Comparison of ENCODE assay signal across 12 mouse cellular contexts in genomic region chr13:99358921-99359320, GRCm38 (mm10). TPM values are rescaled to one million over a fixed set of nuclear protein-coding genes. Genes with fewer than 3 reads are reported as not detected.
DNase-seq lines count a peak whose midpoint lies in the region; ATAC-seq and TF ChIP-seq lines count a peak whose summit lies in the region.
"Had no signal": no experiment of that assay in that cellular context is flagged by ENCODE, and none has a peak within 500 bp of the region (broad histone marks: within the 10 kb centered on the region; RNA-seq: fewer than 3 reads in every experiment).

No protein-coding gene starts in this region.

- H3K4me2 ChIP-seq in stomach, embryonic 15.5 days, result no peak overlapping the region
- H3K4me2 ChIP-seq in stomach, postnatal 0 days (replicated peaks; ENCODE audit: low read depth), result no peak overlapping the region
- no peak overlapping the region for H3K4me2 ChIP-seq in hindbrain, embryonic 15.5 days
- H3K4me2 ChIP-seq: liver, embryonic 11.5 days had no signal

- H3K4me3 ChIP-seq in heart, embryonic 10.5 days, result no peak overlapping the region
- no peak overlapping the region for H3K4me3 ChIP-seq in stomach, embryonic 15.5 days (replicated peaks)
- no peak overlapping the region for H3K4me3 ChIP-seq in stomach, postnatal 0 days (ENCODE audit: low read depth, low read length)
- H3K4me3 ChIP-seq in hindbrain, embryonic 15.5 days, result no peak overlapping the region
- H3K4me3 ChIP-seq: left cerebral cortex, adult 2 months had no signal

- H3K27ac ChIP-seq in heart, embryonic 10.5 days, result no peak overlapping the region
- no peak overlapping the region for H3K27ac ChIP-seq in stomach, embryonic 15.5 days
- H3K27ac ChIP-seq in stomach, postnatal 0 days (replicated peaks), result no peak overlapping the region
- H3K27ac ChIP-seq in hindbrain, embryonic 15.5 days (replicated peaks), result peak overlapping the region; percentile 31; the same call in 1 of the 2 replicates
- H3K27ac ChIP-seq: left cerebral cortex, adult 2 months had no signal

- no peak for TF ChIP-seq EP300 in stomach, postnatal 0 days (optimal IDR thresholded peaks at IDR 0.05)

- peak; percentile 40; the same call in 1 of the 2 replicates for ATAC-seq in stomach, embryonic 15.5 days (ENCODE audit: insufficient read depth, low FRiP score, low read depth)
- no peak for ATAC-seq in stomach, postnatal 0 days (ENCODE audit: low FRiP score, low TSS enrichment)
- ATAC-seq in hindbrain, embryonic 15.5 days (ENCODE audit: low FRiP score, low read depth), result peak; percentile 88
- ATAC-seq in monocyte, adult 5-6 weeks (replicated peaks; ENCODE audit: insufficient number of reproducible peaks, low FRiP score, low TSS enrichment, poor library complexity, severe bottlenecking), result no peak

- peaks cover 19% of the 10 kb centered on the region for H3K4me1 ChIP-seq in heart, embryonic 10.5 days
- H3K4me1 ChIP-seq in stomach, embryonic 15.5 days, result peaks cover 4% of the 10 kb centered on the region; the same call in 1 of the 2 replicates
- H3K4me1 ChIP-seq in stomach, postnatal 0 days (replicated peaks; ENCODE audit: control insufficient read depth, insufficient read depth), result no peaks in the 10 kb centered on the region
- H3K4me1 ChIP-seq in hindbrain, embryonic 15.5 days (replicated peaks), result peaks cover 3% of the 10 kb centered on the region; the same call in 1 of the 2 replicates

- H3K36me3 ChIP-seq in heart, embryonic 10.5 days, result peaks cover 41% of the 10 kb centered on the region
- 0 out of 2 replicates have a peak, but pooled peaks cover 10% of the 10 kb centered on the region for H3K36me3 ChIP-seq in stomach, embryonic 15.5 days
- peaks cover 6% of the 10 kb centered on the region; the same call in 1 of the 2 replicates for H3K36me3 ChIP-seq in stomach, postnatal 0 days (ENCODE audit: control insufficient read depth, insufficient read depth, low read length)
- H3K36me3 ChIP-seq in hindbrain, embryonic 15.5 days, result no peaks in the 10 kb centered on the region

- H3K9ac ChIP-seq in stomach, embryonic 15.5 days, result no peak overlapping the region
- no peak overlapping the region for H3K9ac ChIP-seq in stomach, postnatal 0 days (ENCODE audit: low read length)
- no peak overlapping the region for H3K9ac ChIP-seq in hindbrain, embryonic 15.5 days

- peak; percentile 62 for DNase-seq in heart, embryonic 10.5 days (ENCODE audit: low spot score)
- no peak for DNase-seq in heart, postnatal 10 days
- no peak for DNase-seq in stomach, postnatal 0 days (ENCODE audit: low spot score)
- DNase-seq in layer of hippocampus, postnatal 25 days (ENCODE audit: extremely low spot score in 1 of 2, low spot score in 1 of 2), result no peak
- no peak for DNase-seq in gastrocnemius, adult 18-20 months (ENCODE audit: low spot score)
- DNase-seq: lung, postnatal 10 days; right cerebral cortex, adult 18-20 months had no signal

- H3K27me3 ChIP-seq in heart, embryonic 10.5 days (ENCODE audit: insufficient read depth, poor library complexity, severe bottlenecking), result no peaks in the 10 kb centered on the region
- H3K27me3 ChIP-seq in stomach, embryonic 15.5 days (replicated peaks), result no peaks in the 10 kb centered on the region
- H3K27me3 ChIP-seq in stomach, postnatal 0 days (ENCODE audit: control insufficient read depth, insufficient read depth, low read length), result no peaks in the 10 kb centered on the region
- no peaks in the 10 kb centered on the region for H3K27me3 ChIP-seq in hindbrain, embryonic 15.5 days

- no peaks in the 10 kb centered on the region for H3K9me3 ChIP-seq in heart, embryonic 10.5 days
- no peaks in the 10 kb centered on the region for H3K9me3 ChIP-seq in stomach, embryonic 15.5 days
- no peaks in the 10 kb centered on the region for H3K9me3 ChIP-seq in stomach, postnatal 0 days (ENCODE audit: control insufficient read depth, low read length)
- H3K9me3 ChIP-seq in hindbrain, embryonic 15.5 days, result no peaks in the 10 kb centered on the region

- TF ChIP-seq CTCF in stomach, postnatal 0 days (IDR thresholded peaks at IDR 0.05; ENCODE audit: low read depth), result no peak

- 90% methylated on average over 14 of the region's 14 CpGs for WGBS in heart, embryonic 10.5 days
- 68% methylated on average over 14 of the region's 14 CpGs for WGBS in stomach, embryonic 15.5 days
- WGBS in stomach, postnatal 0 days, result 69% methylated on average over 14 of the region's 14 CpGs
- WGBS in hindbrain, embryonic 15.5 days, result 59% methylated on average over 14 of the region's 14 CpGs

- intact Hi-C loops in heart, postnatal 10 days (cut with DNase I), result loop anchor here (10.0 kb wide), 1 partner anchor 746 kb away; the partner anchor contains the start of genes Bdp1 and Serf1

RNA-seq across cellular contexts. Expression of gene Mrps27, which starts 14.3 kb away (rescaled TPM):
- polyA plus RNA-seq in heart, embryonic 10.5 days (2016; fragmentation: Nextera tagmentation; extraction: Ambion mirVana), result 93.6 and 96.0 TPM in 2 replicates
- 10 to 100 TPM; 43.8 to 47.1 TPM for total RNA-seq in heart, postnatal 10 days (2021)
- 56.7 and 63.2 TPM in 2 replicates for polyA plus RNA-seq in stomach, embryonic 15.5 days (2015; fragmentation: Nextera tagmentation; extraction: Ambion mirVana)
- polyA plus RNA-seq in stomach, postnatal 0 days (2015; fragmentation: Nextera tagmentation; extraction: Ambion mirVana), result 29.9 and 30.8 TPM in 2 replicates
- polyA plus RNA-seq in hindbrain, embryonic 15.5 days (2015; fragmentation: Nextera tagmentation; extraction: Ambion mirVana), result 43.1 and 44.6 TPM in 2 replicates
- 7.3 to 12.3 TPM (median 8.6 TPM) in 3 replicates for total RNA-seq in monocyte, adult 5-6 weeks (2017)
- 10 to 100 TPM; 26.5 to 28.4 TPM for total RNA-seq in layer of hippocampus, postnatal 25 days (2021)
- total RNA-seq in gastrocnemius, adult 18-20 months (2021), result 10 to 100 TPM; 25.2 to 26.0 TPM

RNA-seq across cellular contexts. Expression of gene Ptcd2, which starts 14.4 kb away (rescaled TPM):
- 57.9 and 60.2 TPM in 2 replicates for polyA plus RNA-seq in heart, embryonic 10.5 days (2016; fragmentation: Nextera tagmentation; extraction: Ambion mirVana)
- total RNA-seq in heart, postnatal 10 days (2021), result 10 to 100 TPM; 38.8 to 43.6 TPM
- polyA plus RNA-seq in stomach, embryonic 15.5 days (2015; fragmentation: Nextera tagmentation; extraction: Ambion mirVana), result 42.3 and 49.4 TPM in 2 replicates
- 30.1 and 31.0 TPM in 2 replicates for polyA plus RNA-seq in stomach, postnatal 0 days (2015; fragmentation: Nextera tagmentation; extraction: Ambion mirVana)
- 53.1 and 53.6 TPM in 2 replicates for polyA plus RNA-seq in hindbrain, embryonic 15.5 days (2015; fragmentation: Nextera tagmentation; extraction: Ambion mirVana)
- total RNA-seq in monocyte, adult 5-6 weeks (2017), result 43.9 to 53.5 TPM (median 48.0 TPM) in 3 replicates
- total RNA-seq in layer of hippocampus, postnatal 25 days (2021), result 10 to 100 TPM; 28.2 to 33.0 TPM
- 10 to 100 TPM; 24.7 to 25.2 TPM for total RNA-seq in gastrocnemius, adult 18-20 months (2021)

Comparison
In these comparisons a context has a peak if more than half of its experiments do, and no peak if none do; other contexts are left out.
1. ATAC-seq: peak in stomach, embryonic 15.5 days (single experiment) and hindbrain, embryonic 15.5 days (single experiment); none in stomach, postnatal 0 days (single experiment) and monocyte, adult 5-6 weeks (single experiment).